10 mouse cellular contexts compared by ENCODE assay signal in the genomic region with DNA sequence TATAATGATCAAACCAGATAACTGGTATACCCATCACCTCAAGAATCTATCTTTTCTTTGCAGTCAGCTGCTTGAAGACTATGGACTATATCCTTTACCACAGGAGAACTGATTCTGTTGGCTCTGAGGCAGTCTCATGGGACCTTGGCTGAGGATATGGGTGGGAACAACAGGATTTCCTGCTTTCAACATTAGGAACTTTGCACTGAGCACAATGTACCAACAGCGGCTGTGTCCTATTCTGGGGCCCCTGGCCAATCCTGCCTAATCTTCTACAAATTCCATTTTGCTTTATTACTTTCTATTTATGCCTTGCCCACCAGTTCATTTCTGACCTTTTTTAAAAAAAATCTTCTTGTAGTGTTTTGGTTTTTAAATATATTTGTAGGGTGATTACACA. TPM values are rescaled to one million over a fixed set of nuclear protein-coding genes. Genes with fewer than 3 reads are reported as not detected.
DNase-seq lines count a peak whose midpoint lies in the region; ATAC-seq and TF ChIP-seq lines count a peak whose summit lies in the region.
"Had no signal": no experiment of that assay in that cellular context is flagged by ENCODE, and none has a peak within 500 bp of the region (broad histone marks: within the 10 kb centered on the region; RNA-seq: fewer than 3 reads in every experiment).

No protein-coding gene starts in this region.

- H3K27ac ChIP-seq in liver, adult 2 months (replicated peaks; ENCODE audit: insufficient read depth, low read depth, low read length) = no peak overlapping the region
- H3K27ac ChIP-seq in liver, embryonic 12.5 days = no peak overlapping the region
- H3K27ac ChIP-seq in heart, embryonic 16.5 days (ENCODE audit: low read length) = peak overlapping the region; percentile 83
- H3K27ac ChIP-seq in kidney, postnatal 0 days = peak overlapping the region; percentile 75
- H3K27ac ChIP-seq in hindbrain, embryonic 12.5 days = no peak overlapping the region

- ATAC-seq in liver, embryonic 12.5 days = no peak
- peak; percentile 81 for ATAC-seq in heart, embryonic 16.5 days (replicated peaks; ENCODE audit: extremely low read depth, insufficient read depth, low FRiP score)
- ATAC-seq in kidney, postnatal 0 days (replicated peaks; ENCODE audit: low FRiP score, low read depth) = no peak
- no peak for ATAC-seq in hindbrain, embryonic 12.5 days (ENCODE audit: low FRiP score)

- no peaks in the 10 kb centered on the region for H3K9me3 ChIP-seq in liver, embryonic 12.5 days (replicated peaks)
- H3K9me3 ChIP-seq in heart, embryonic 16.5 days (replicated peaks; ENCODE audit: control insufficient read depth, low read length) = peaks cover 2% of the 10 kb centered on the region; the same call in 1 of the 2 replicates
- no peaks in the 10 kb centered on the region for H3K9me3 ChIP-seq in kidney, postnatal 0 days (replicated peaks; ENCODE audit: low read length)
- H3K9me3 ChIP-seq in hindbrain, embryonic 12.5 days (replicated peaks) = no peaks in the 10 kb centered on the region

- H3K4me2 ChIP-seq in liver, embryonic 12.5 days = no peak overlapping the region
- H3K4me2 ChIP-seq in heart, embryonic 16.5 days (ENCODE audit: low read depth, low read length) = no peak overlapping the region
- H3K4me2 ChIP-seq in kidney, postnatal 0 days (ENCODE audit: low read length) = no peak overlapping the region
- peak overlapping the region; percentile 47 for H3K4me2 ChIP-seq in myocyte (ENCODE audit: low read depth)
- no peak overlapping the region for H3K4me2 ChIP-seq in hindbrain, embryonic 12.5 days (replicated peaks)

- H3K4me3 ChIP-seq in liver, adult 2 months (ENCODE audit: insufficient read depth, low read depth, low read length) = no peak overlapping the region
- H3K4me3 ChIP-seq in liver, embryonic 12.5 days = no peak overlapping the region
- H3K4me3 ChIP-seq in heart, embryonic 16.5 days (ENCODE audit: low read length) = no peak overlapping the region
- no peak overlapping the region for H3K4me3 ChIP-seq in kidney, postnatal 0 days (replicated peaks; ENCODE audit: low read depth, low read length)
- no peak overlapping the region for H3K4me3 ChIP-seq in myocyte
- H3K4me3 ChIP-seq in hindbrain, embryonic 12.5 days = no peak overlapping the region

- H3K4me1 ChIP-seq in liver, adult 2 months (ENCODE audit: control insufficient read depth, insufficient read depth, low read length) = peaks cover 5% of the 10 kb centered on the region; the same call in 1 of the 2 replicates
- no peaks in the 10 kb centered on the region for H3K4me1 ChIP-seq in liver, embryonic 12.5 days
- H3K4me1 ChIP-seq in heart, embryonic 16.5 days (ENCODE audit: control insufficient read depth, insufficient read depth, low read length) = no peaks in the 10 kb centered on the region
- H3K4me1 ChIP-seq in kidney, postnatal 0 days (replicated peaks; ENCODE audit: insufficient read depth, low read length) = no peaks in the 10 kb centered on the region; the same call in 1 of the 2 replicates
- H3K4me1 ChIP-seq in hindbrain, embryonic 12.5 days = no peaks in the 10 kb centered on the region

- DNase-seq in liver, adult 2 months (ENCODE audit: extremely low read depth, low read depth, low spot score) = peak; percentile 28
- DNase-seq in kidney, postnatal 0 days (ENCODE audit: low spot score) = peak; percentile 72
- DNase-seq in layer of hippocampus, adult 18-20 months (ENCODE audit: low spot score in 2 of 2) = no peak
- DNase-seq in embryo, embryonic 11 days = no peak
- DNase-seq: thymus, adult 2 months had no signal

- 61% methylated on average over 1 of the region's 1 CpGs for WGBS in liver, adult 2 months
- WGBS in liver, embryonic 12.5 days (ENCODE audit: insufficient replicate concordance) = 63% methylated on average over 1 of the region's 1 CpGs
- 46% methylated on average over 1 of the region's 1 CpGs for WGBS in heart, embryonic 16.5 days
- WGBS in kidney, postnatal 0 days = 65% methylated on average over 1 of the region's 1 CpGs
- WGBS in hindbrain, embryonic 12.5 days = 94% methylated on average over 1 of the region's 1 CpGs

- H3K27me3 ChIP-seq in liver, adult 2 months (ENCODE audit: control insufficient read depth, insufficient read depth, low read length) = no peaks in the 10 kb centered on the region
- H3K27me3 ChIP-seq in liver, embryonic 12.5 days (replicated peaks) = no peaks in the 10 kb centered on the region
- H3K27me3 ChIP-seq in heart, embryonic 16.5 days (ENCODE audit: control insufficient read depth, insufficient read depth, low read length) = peaks cover 63% of the 10 kb centered on the region
- H3K27me3 ChIP-seq in kidney, postnatal 0 days (ENCODE audit: insufficient read depth, low read length) = no peaks in the 10 kb centered on the region
- no peaks in the 10 kb centered on the region for H3K27me3 ChIP-seq in myocyte (ENCODE audit: control insufficient read depth, insufficient read depth, insufficient read length)
- no peaks in the 10 kb centered on the region for H3K27me3 ChIP-seq in hindbrain, embryonic 12.5 days
- H3K27me3 ChIP-seq: megakaryocyte, embryonic 14.5 days had no signal

- H3K9ac ChIP-seq in liver, adult 2 months (ENCODE audit: low read depth, low read length) = no peak overlapping the region
- H3K9ac ChIP-seq in liver, embryonic 12.5 days = no peak overlapping the region
- no peak overlapping the region for H3K9ac ChIP-seq in heart, embryonic 16.5 days (ENCODE audit: low read length)
- H3K9ac ChIP-seq in kidney, postnatal 0 days (ENCODE audit: low read depth, low read length) = no peak overlapping the region
- H3K9ac ChIP-seq in hindbrain, embryonic 12.5 days = no peak overlapping the region

- H3ac ChIP-seq in myocyte (ENCODE audit: control insufficient read depth, insufficient read length) = no peak overlapping the region

- no peak for TF ChIP-seq POLR2A in liver, adult 2 months (IDR thresholded peaks at IDR 0.05; ENCODE audit: extremely low read depth, insufficient read depth, low read length)
- TF ChIP-seq POLR2A in myocyte (IDR thresholded peaks at IDR 0.05; ENCODE audit: insufficient read length, low read depth) = no peak

- no peaks in the 10 kb centered on the region for H3K79me2 ChIP-seq in liver, adult 2 months (ENCODE audit: control insufficient read depth, insufficient read depth, low read length)
- H3K79me2 ChIP-seq in myocyte (ENCODE audit: control insufficient read depth, insufficient read depth) = no peaks in the 10 kb centered on the region

- no peak for TF ChIP-seq CTCF in liver, adult 2 months (IDR thresholded peaks at IDR 0.05; ENCODE audit: low read depth, low read length)
- no peak for TF ChIP-seq CTCF in kidney, postnatal 0 days (IDR thresholded peaks at IDR 0.05; ENCODE audit: low read depth)

- H3K36me3 ChIP-seq in liver, adult 2 months (ENCODE audit: control insufficient read depth, insufficient read depth, low read length) = no peaks in the 10 kb centered on the region
- no peaks in the 10 kb centered on the region for H3K36me3 ChIP-seq in liver, embryonic 12.5 days
- no peaks in the 10 kb centered on the region for H3K36me3 ChIP-seq in heart, embryonic 16.5 days (ENCODE audit: control insufficient read depth, insufficient read depth)
- no peaks in the 10 kb centered on the region for H3K36me3 ChIP-seq in kidney, postnatal 0 days (ENCODE audit: insufficient read depth, low read length)
- no peaks in the 10 kb centered on the region for H3K36me3 ChIP-seq in myocyte (ENCODE audit: control insufficient read depth, insufficient read depth)
- no peaks in the 10 kb centered on the region for H3K36me3 ChIP-seq in hindbrain, embryonic 12.5 days

TF ChIP-seq in myocyte, 11 proteins besides CTCF, POLR2A, EP300 and RAD21:
- TF ChIP-seq E2F4 (IDR thresholded peaks at IDR 0.05; ENCODE audit: insufficient read depth) (no peak), REST (IDR thresholded peaks at IDR 0.05; ENCODE audit: insufficient read depth, insufficient read length) (no peak), SRF (IDR thresholded peaks at IDR 0.05; ENCODE audit: control insufficient read depth, insufficient read length, low read depth) (no peak), MAX (IDR thresholded peaks at IDR 0.05; ENCODE audit: low read depth) (no peak), POLR2AphosphoS2 (IDR thresholded peaks at IDR 0.05; ENCODE audit: insufficient read length, low read depth) (no peak), TCF3 (IDR thresholded peaks at IDR 0.05; ENCODE audit: insufficient read length, low read depth) (no peak), MYOD1 (IDR thresholded peaks at IDR 0.05; ENCODE audit: control insufficient read depth in 1 of 3, insufficient read length in 2 of 3, low read depth in 2 of 3) (no peak), TCF12 (IDR thresholded peaks at IDR 0.05; ENCODE audit: insufficient read depth, poor library complexity, severe bottlenecking) (no peak)
TF ChIP-seq in myocyte: peak in this region for 0.

RNA-seq across cellular contexts. Expression of gene Nedd9, which starts 21.0 kb away (rescaled TPM):
- total RNA-seq in liver, adult 2 months (2014; rRNA removed) = 3.3 and 4.2 TPM in 2 replicates
- 1.3 and 2.5 TPM in 2 replicates for polyA plus RNA-seq in liver, adult 2 months (2012; rRNA removed)
- 2.5 and 2.8 TPM in 2 replicates for polyA plus RNA-seq in liver, embryonic 12.5 days (2016; fragmentation: Nextera tagmentation; extraction: Ambion mirVana)
- polyA plus RNA-seq in heart, embryonic 16.5 days (2015; fragmentation: Nextera tagmentation; extraction: Ambion mirVana) = 19.5 and 22.7 TPM in 2 replicates
- polyA plus RNA-seq in kidney, postnatal 0 days (2015; fragmentation: Nextera tagmentation; extraction: Ambion mirVana) = 26.4 and 27.3 TPM in 2 replicates
- 11.6 TPM for polyA plus RNA-seq in myocyte (2012; fragmentation: generic; extraction: Trizol)
- polyA plus RNA-seq in hindbrain, embryonic 12.5 days (2016; fragmentation: Nextera tagmentation; extraction: Ambion mirVana) = 17.1 and 17.9 TPM in 2 replicates
- 10 to 100 TPM; 12.6 to 12.9 TPM for total RNA-seq in layer of hippocampus, adult 18-20 months (2021)

Comparison
In these comparisons a context has a peak if more than half of its experiments do, and no peak if none do; other contexts are left out.
1. DNase-seq: peak in liver, adult 2 months (single experiment) and kidney, postnatal 0 days (single experiment); none in layer of hippocampus, adult 18-20 months (0 of 2) and embryo, embryonic 11 days (single experiment).
2. H3K27ac ChIP-seq: peak in heart, embryonic 16.5 days (single experiment) and kidney, postnatal 0 days (single experiment); none in liver, adult 2 months (single experiment), liver, embryonic 12.5 days (single experiment) and hindbrain, embryonic 12.5 days (single experiment).